Mouse (Mus musculus) liver, adult 10 weeks (tissue): ENCODE measurements around the gene Chst8. TPM values are rescaled to one million over a fixed set of nuclear protein-coding genes. Genes with fewer than 3 reads are reported as not detected.

Experiments
- polyA plus RNA-seq: library from polyadenylated mRNA; stranded (reverse); fragments of 350-450 nt; fragmentation: Illumina TruSeq; extraction: RNeasy Lipid Tissue Mini Kit (QIAGEN cat#74804); gene quantifications from one replicate; pipeline ENCODE4 v1.2.3, GENCODE M21; 2014; ENCODE audit warnings: low read depth, low replicate concordance

Gene Chst8
- not detected for polyA plus RNA-seq

GRCm38 (mm10) chr7:34812531-34813111 is at the start of gene Chst8:
Chst8 (minus strand) TSS chr7:34812711.

GRCm38 (mm10) chr7:34656632-34657031 is 155.9 kb downstream of the Chst8 start, which contains the start of gene Kctd15:
Kctd15 (minus strand) TSS chr7:34656732.

Other genes starting within 250 kb of the Chst8 start
- gene Kctd15, start 156.0 kb downstream of the Chst8 start, polyA plus RNA-seq: 0.77 TPM
- 19.2 TPM for gene Pepd, start 99.7 kb upstream of the Chst8 start, polyA plus RNA-seq
- gene Cebpg, start 243.9 kb upstream of the Chst8 start, polyA plus RNA-seq: 45.9 TPM